Mouse (Mus musculus) gastrocnemius, postnatal 10 days (tissue): ENCODE results near the gene Filip1. TPM values are rescaled to one million over a fixed set of nuclear protein-coding genes. Genes with fewer than 3 reads are reported as not detected.

Source experiments
- DNase-seq: peaks from one replicate; pipeline ENCODE4 v3.0.0; 2021; ENCODE audit warnings: mixed read lengths
- total RNA-seq, 2 experiments: library from RNA; stranded (reverse); gene quantifications; 2 replicates each; pipeline ENCODE4 v1.2.3; 2021

Filip1 gene
- total RNA-seq, 2 experiments from 2014 or later = 69.5 to 75.8 TPM

GRCm38 (mm10) chr9:79898815-79899214 lies 113.8 kb downstream of the Filip1 start:
- no peak for DNase-seq

GRCm38 (mm10) chr9:79894665-79895064 lies 118.0 kb downstream of the Filip1 start:
- no peak for DNase-seq

GRCm38 (mm10) chr9:79893841-79894612 lies 118.6 kb downstream of the Filip1 start:
- no peak for DNase-seq

- DNase-seq = no peak
These were observed 120.5 kb downstream of the Filip1 start for GRCm38 (mm10) chr9:79892183-79892582.

GRCm38 (mm10) chr9:79890488-79890887 lies 122.2 kb downstream of the Filip1 start:
- no peak for DNase-seq

- no peak for DNase-seq
These were observed 123.5 kb downstream of the Filip1 start for GRCm38 (mm10) chr9:79889132-79889531.

- DNase-seq = no peak
These were observed 127.1 kb downstream of the Filip1 start for GRCm38 (mm10) chr9:79885244-79886210.

GRCm38 (mm10) chr9:79883139-79883538 lies 129.5 kb downstream of the Filip1 start:
- no peak for DNase-seq

GRCm38 (mm10) chr9:79880031-79880430 lies 132.6 kb downstream of the Filip1 start:
- DNase-seq = no peak

GRCm38 (mm10) chr9:79875522-79876131 lies 137.0 kb downstream of the Filip1 start:
- DNase-seq = peak; percentile 43

GRCm38 (mm10) chr9:79872598-79872997 lies 140.1 kb downstream of the Filip1 start:
- no peak for DNase-seq

GRCm38 (mm10) chr9:79869512-79869911 lies 143.1 kb downstream of the Filip1 start:
- no peak for DNase-seq

GRCm38 (mm10) chr9:79865998-79866397 lies 146.7 kb downstream of the Filip1 start:
- DNase-seq = no peak

GRCm38 (mm10) chr9:79862544-79862943 lies 150.1 kb downstream of the Filip1 start:
- DNase-seq = no peak

GRCm38 (mm10) chr9:79847099-79847498 lies 165.6 kb downstream of the Filip1 start:
- no peak for DNase-seq

GRCm38 (mm10) chr9:79842615-79843014 lies 170.0 kb downstream of the Filip1 start:
- no peak for DNase-seq

GRCm38 (mm10) chr9:79842028-79842427 lies 170.6 kb downstream of the Filip1 start:
- no peak for DNase-seq

- DNase-seq = no peak
These were observed 181.4 kb downstream of the Filip1 start for GRCm38 (mm10) chr9:79831294-79831693.

GRCm38 (mm10) chr9:79830874-79831273 lies 181.8 kb downstream of the Filip1 start:
- DNase-seq = no peak

GRCm38 (mm10) chr9:79829842-79830800 lies 182.5 kb downstream of the Filip1 start:
- DNase-seq = no peak

GRCm38 (mm10) chr9:79827072-79827471 lies 185.6 kb downstream of the Filip1 start:
- DNase-seq = no peak
